Mouse (Mus musculus): ENCODE results near the gene Bcl7b.
"Not testable (repeated sequence)": the region's sequence is repeated elsewhere in the genome, so short reads cannot be mapped to it uniquely, and the experiment has no call there.

The Bcl7b gene

DNA sequence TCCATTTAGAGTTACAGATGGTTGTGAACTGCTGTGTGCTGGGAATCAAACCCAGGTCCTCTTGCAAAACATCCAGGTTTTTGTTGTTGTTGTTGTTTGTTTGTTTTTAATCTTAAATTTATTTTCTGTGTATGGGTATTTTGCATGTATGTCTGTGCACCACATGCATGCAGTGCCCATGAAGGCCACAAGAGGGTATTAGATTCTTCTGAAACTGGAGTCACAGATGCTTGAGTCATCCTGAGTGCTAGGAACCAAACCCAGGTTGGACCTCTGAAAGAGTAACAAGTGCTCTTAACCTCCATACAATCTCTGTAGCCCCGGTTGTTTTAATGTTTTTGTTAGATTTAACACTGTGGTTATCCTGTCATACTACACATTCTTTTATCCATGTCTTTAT lies 40.1 kb downstream of the Bcl7b start:
- no peak for DNase-seq (ENCODE audit: low spot score in 2 of 2)

- DNase-seq (ENCODE audit: low spot score in 2 of 2) = no peak
Observed at GRCm38 (mm10) chr5:135216871-135217270, 48.8 kb downstream of the Bcl7b start.

- no peak for DNase-seq (ENCODE audit: low spot score in 2 of 2)
Observed at GRCm38 (mm10) chr5:135220941-135221340, 52.9 kb downstream of the Bcl7b start.

- no peak for DNase-seq (ENCODE audit: low spot score in 2 of 2)
Observed at GRCm38 (mm10) chr5:135222066-135222465, 54.0 kb downstream of the Bcl7b start.

DNA sequence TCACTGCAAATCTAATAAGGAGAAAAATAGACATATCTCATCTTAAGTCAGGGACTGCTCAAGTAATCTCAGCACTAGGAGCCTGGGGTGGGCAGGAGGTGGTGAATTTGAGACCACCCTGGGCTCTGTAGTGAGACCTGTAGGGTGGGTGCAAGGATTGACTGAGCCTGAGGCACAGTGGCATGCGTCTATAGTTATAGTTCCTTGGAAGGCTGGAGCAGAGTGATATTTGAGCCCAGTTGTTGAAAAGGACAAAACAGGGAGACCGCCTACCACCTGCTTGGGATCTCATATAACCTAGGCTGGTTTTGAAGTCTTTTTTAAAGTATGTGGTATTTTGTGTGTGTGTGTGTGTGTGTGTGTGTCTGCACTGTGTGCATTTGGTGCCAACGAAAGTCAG lies 56.1 kb downstream of the Bcl7b start:
- DNase-seq (ENCODE audit: low spot score in 2 of 2) = no peak

DNA sequence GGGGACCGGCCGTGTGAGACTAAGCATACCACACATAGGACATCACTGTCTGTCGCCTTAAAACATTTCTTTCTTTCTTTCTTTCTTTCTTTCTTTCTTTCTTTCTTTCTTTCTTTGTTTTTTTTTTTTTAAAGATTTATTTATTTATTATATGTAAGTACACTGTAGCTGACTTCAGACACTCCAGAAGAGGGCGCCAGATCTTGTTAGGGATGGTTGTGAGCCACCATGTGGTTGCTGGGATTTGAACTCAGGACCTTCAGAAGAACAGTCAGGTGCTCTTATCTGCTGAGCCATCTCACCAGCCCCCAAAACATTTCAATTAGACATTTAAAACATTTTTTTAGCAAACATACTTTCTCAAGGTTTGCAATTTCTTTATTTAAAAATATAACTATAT lies 57.8 kb downstream of the Bcl7b start:
- not testable (repeated sequence) for DNase-seq (ENCODE audit: low spot score in 2 of 2)

GRCm38 (mm10) chr5:135230186-135230585 lies 62.1 kb downstream of the Bcl7b start:
- DNase-seq (ENCODE audit: low spot score in 2 of 2) = no peak

Measured in frontal cortex, postnatal 10 days (tissue).